Mouse (Mus musculus) liver, adult 2 months (tissue): ENCODE data around the gene Ahr.

Experiments used
- CTCF ChIP-seq: fragments of 200-500 bp; IDR thresholded peaks from 2 replicates; pipeline ENCODE4 v1.5.1; 2011; ENCODE audit warnings: low read depth, low read length, control low read depth
- POLR2A ChIP-seq: fragments of 200-500 bp; IDR thresholded peaks from 2 replicates; pipeline ENCODE4 v1.6.1; 2011; ENCODE audit warnings: low read length, control low read depth; ENCODE audit not compliant: insufficient read depth; ENCODE audit errors: extremely low read depth

GRCm38 (mm10) chr12:35533748-35534113 lies 1.1 kb downstream of the Ahr start:
- TF ChIP-seq CTCF = no peak
- no peak for TF ChIP-seq POLR2A
